Mouse (Mus musculus): Measurements from ENCODE around the gene Lmx1b. TPM values are rescaled to one million over a fixed set of nuclear protein-coding genes. Genes with fewer than 3 reads are reported as not detected.

Lmx1b gene
- total RNA-seq, 2 experiments from 2014 or later: 0.09 TPM; not detected in 1

- peak; percentile 78 for DNase-seq
Measured at GRCm38 (mm10) chr2:33542696-33543428, 97.4 kb downstream of the Lmx1b start.

GRCm38 (mm10) chr2:33525274-33526055 lies 114.8 kb downstream of the Lmx1b start:
- no peak for DNase-seq

GRCm38 (mm10) chr2:33515856-33516255 lies 124.5 kb downstream of the Lmx1b start:
- DNase-seq: no peak

GRCm38 (mm10) chr2:33515431-33515830 lies 124.9 kb downstream of the Lmx1b start:
- DNase-seq: no peak

Other genes with a start within 250 kb of the Lmx1b start
- gene Zbtb34, start 209.2 kb downstream of the Lmx1b start, total RNA-seq (2021): 10 to 100 TPM; 20.0 to 21.5 TPM
- 10 to 100 TPM; 21.9 to 26.7 TPM for gene Zbtb43, start 172.0 kb downstream of the Lmx1b start, total RNA-seq (2021)
- 10 to 100 TPM; 17.4 to 23.0 TPM for gene Mvb12b, start 247.4 kb upstream of the Lmx1b start, total RNA-seq (2021)